Mouse (Mus musculus) lung, postnatal 0 days (tissue): Measurements from ENCODE around the gene Gm20479.

Experiments used
- CTCF ChIP-seq: IDR thresholded peaks from 2 replicates; pipeline ENCODE4 v1.5.1; 2016; ENCODE audit warnings: antibody characterized with exemption, mild to moderate bottlenecking
- EP300 ChIP-seq: IDR thresholded peaks from 2 replicates; pipeline ENCODE4 v1.6.1; 2016; ENCODE audit warnings: antibody characterized with exemption, mild to moderate bottlenecking, control low read depth

- TF ChIP-seq CTCF, result no peak
- TF ChIP-seq EP300, result no peak
Measured at GRCm38 (mm10) chr7:27311651-27312284, 45.5 kb downstream of the Gm20479 start.
